Mouse (Mus musculus) fibroblast of lung, adult 2 months (primary cell): ENCODE results near the gene Aqp9.

Experiments used
- DNase-seq: peaks from one replicate; pipeline ENCODE4 v3.0.0-alpha.2; 2011; ENCODE audit warnings: low read depth

Aqp9 gene

GRCm38 (mm10) chr9:71066491-71066890 is 102.0 kb downstream of the Aqp9 start:
- no peak for DNase-seq

GRCm38 (mm10) chr9:71065343-71065875 is 103.1 kb downstream of the Aqp9 start:
- DNase-seq = no peak

GRCm38 (mm10) chr9:71064291-71064840 is 104.1 kb downstream of the Aqp9 start:
- DNase-seq = no peak

GRCm38 (mm10) chr9:71063551-71063950 is 104.9 kb downstream of the Aqp9 start:
- no peak for DNase-seq

- no peak for DNase-seq
These were observed 105.5 kb downstream of the Aqp9 start for GRCm38 (mm10) chr9:71062976-71063375.

GRCm38 (mm10) chr9:71062301-71062700 is 106.2 kb downstream of the Aqp9 start:
- peak; percentile 60 for DNase-seq
